Mouse (Mus musculus): Measurements from ENCODE around the gene Bmp2k.
A peak's percentile ranks its signal among the peaks of the same experiment; 100 is the strongest.
"Not testable (repeated sequence)": the region's sequence is repeated elsewhere in the genome, so short reads cannot be mapped to it uniquely, and the experiment has no call there.

Bmp2k gene

DNA sequence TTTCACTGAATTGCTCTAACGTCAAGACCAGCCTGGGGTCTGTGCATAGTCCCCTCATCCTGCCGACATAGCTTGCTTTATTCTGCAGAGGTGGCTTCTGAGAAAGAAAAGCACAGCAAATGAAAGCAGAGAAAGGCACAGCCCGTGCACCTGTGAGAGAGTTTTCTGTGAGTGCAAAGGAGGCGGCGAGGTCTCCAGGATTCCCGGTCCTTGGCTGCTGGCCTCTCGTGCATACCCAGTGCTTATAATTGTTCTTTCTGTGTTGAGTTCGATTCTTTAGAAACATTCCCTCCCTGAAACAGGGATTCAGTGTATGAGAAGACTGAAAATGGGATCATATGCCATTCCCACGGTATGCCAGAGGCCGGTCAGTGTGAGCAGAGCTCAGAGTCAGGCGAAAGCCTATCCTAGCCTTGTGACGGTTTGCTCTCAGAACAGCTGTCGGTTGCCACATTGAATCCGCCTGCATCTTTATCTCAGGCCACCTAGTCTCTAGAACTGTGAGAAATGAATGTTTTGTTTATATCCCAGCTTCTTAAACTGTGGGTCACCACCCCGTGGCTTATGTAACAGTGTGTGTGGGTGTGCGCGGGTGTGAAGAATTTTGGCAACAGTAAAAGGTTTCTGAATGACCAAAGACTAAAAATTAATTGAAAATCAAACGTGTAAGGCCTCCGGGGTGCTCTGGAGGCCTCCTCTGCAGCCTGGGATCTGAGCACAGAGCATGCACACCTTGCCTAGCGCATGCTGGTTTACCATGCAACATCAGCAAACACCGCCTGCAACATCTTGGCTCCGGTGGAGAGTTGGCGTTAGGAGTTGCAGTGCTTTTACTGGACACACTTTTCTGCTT lies 6.9 kb downstream of the Bmp2k start:
- no peak for DNase-seq

- DNase-seq: no peak
These were observed 8.4 kb downstream of the Bmp2k start for GRCm38 (mm10) chr5:97005891-97006290.

- no peak for DNase-seq
These were observed 9.4 kb downstream of the Bmp2k start for GRCm38 (mm10) chr5:97006929-97007328.

DNA sequence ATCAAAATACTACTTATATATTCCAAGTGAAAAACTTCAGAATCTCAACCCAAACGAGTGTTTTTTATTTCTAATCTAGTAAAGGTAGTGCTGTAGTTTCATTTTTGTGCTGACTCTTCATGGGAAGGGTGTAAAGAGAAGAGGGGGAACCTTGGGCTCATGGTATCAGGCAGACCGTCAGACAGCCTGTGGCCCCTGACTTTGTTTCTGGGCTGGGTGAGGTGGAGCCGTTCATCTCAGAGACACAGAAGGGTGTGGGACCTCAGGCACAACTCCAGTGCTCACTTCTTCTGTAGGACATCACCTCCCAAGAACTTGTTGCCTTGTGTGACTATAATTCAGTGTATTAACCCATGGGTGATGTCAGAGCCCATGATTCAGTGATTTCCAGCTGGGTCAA lies 10.0 kb downstream of the Bmp2k start:
- no peak for DNase-seq

GRCm38 (mm10) chr5:97009140-97009539 lies 11.7 kb downstream of the Bmp2k start:
- DNase-seq: not testable (repeated sequence)

DNA sequence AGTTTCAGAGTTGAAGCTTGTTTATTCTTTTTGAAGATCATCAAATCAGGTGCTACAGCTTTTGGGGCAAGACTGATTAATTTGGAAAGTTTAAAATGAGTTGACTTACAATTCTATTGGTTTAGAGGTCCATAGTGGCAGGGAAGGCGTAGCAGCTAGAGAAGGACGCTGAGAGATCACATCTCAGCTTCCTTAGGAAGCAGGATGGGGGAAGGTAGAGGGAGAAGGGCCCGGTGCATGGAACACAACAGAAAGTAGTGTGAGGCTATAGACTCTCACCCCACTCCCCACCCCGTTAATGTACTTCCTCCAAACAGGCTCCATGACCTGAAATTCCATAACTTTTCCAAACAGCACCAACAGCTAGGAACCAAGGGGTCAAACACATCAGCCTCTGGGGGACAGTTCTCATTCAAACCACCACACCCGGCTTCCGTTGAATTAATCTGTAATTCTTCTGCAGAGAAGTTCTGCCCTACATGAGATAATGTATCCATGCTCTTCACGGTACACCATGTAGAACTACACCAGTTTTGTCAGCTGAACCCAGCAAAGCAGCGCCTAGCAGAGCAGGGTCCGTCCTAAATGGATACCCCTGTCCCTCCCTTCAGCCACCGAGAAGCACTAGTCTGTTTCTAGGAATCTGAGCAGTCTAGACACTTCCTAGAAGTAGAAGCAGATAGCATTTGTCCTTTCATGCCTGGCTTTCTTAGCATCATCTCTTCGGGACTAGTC lies 12.3 kb downstream of the Bmp2k start:
- no peak for DNase-seq

GRCm38 (mm10) chr5:97015781-97016508 lies 18.5 kb downstream of the Bmp2k start:
- no peak for DNase-seq

GRCm38 (mm10) chr5:97016842-97017577 lies 19.5 kb downstream of the Bmp2k start:
- DNase-seq: no peak

GRCm38 (mm10) chr5:97022305-97023278 lies 25.1 kb downstream of the Bmp2k start:
- no peak for DNase-seq

GRCm38 (mm10) chr5:97024834-97025233 lies 27.3 kb downstream of the Bmp2k start:
- DNase-seq: no peak

DNA sequence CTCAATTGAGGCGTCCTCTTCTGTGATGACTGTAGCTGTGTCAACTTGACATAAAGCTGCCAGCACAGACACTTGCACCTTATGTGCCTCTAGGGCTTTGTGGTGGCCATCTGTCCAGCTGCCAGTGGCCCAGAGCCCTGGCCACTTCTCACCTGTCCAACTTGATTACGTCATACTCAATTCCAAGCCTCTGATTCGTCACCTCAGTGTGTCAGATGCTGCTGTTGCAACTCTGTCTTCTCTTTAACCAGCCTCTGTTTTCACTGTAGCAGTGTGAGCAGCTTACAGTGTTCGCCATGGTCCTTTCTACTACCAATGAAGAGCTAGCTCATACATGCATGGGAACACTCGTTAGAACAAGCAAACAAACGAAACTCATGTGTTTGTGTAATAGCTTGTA lies 28.2 kb downstream of the Bmp2k start:
- DNase-seq: no peak

DNA sequence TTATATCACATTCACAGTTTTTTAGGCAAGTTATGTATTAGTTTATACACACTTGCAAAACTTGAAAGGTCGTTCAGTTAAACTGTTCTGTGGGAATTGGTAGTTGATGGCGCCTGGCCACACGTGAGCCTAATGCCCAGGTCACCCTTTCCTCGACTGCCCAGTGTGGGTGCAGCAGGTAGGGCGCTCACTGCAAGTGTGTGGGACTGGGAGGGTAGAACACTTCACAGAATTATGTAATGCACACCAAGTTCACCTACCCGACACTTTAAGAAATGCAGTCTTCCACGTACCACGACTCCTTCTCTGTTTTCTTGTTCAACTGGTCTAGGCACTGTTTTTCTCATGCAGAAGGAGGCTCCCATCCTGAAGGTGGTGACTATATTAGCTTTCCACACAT lies 30.5 kb downstream of the Bmp2k start:
- DNase-seq: no peak

DNA sequence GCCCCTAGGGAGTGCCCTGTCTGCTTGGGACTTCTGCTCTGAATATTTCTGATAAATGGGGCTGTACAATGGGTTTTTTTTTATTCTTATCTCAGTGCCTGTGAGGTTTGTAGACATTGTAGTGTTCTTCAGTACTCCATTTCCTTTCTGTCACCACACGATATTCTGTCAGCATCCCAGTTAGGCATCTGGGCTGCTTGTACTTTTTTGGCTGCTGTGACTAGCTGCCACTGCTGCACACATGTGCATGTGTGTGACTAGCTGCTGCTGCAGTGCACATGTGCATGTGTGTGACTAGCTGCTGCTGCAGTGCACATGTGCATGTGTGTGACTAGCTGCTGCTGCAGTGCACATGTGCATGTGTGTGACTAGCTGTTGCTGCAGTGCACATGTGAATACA lies 31.4 kb downstream of the Bmp2k start:
- not testable (repeated sequence) for DNase-seq

- DNase-seq: no peak
These were observed 34.3 kb downstream of the Bmp2k start for GRCm38 (mm10) chr5:97031771-97032170.

DNA sequence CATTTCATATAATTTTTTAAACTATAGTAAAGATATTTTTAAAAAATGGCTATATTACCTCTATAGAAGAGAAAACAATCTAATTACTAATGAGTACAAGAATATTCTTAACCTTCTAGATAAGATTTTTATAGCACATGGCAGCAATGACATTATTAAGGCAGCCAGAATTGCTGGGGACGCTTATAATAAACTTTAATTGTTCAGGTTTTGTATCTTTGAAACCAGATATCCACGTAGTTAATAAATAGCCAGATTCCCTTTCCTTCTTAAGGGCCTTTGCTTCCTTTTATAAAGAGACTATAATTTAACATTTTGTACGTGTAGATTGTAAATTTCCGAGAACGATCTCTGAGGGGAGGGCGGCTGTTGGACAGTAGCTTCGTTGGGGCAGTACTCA lies 47.8 kb downstream of the Bmp2k start:
- DNase-seq: no peak

GRCm38 (mm10) chr5:97046680-97047079 lies 49.2 kb downstream of the Bmp2k start:
- no peak for DNase-seq

- no peak for DNase-seq
These were observed 51.4 kb downstream of the Bmp2k start for GRCm38 (mm10) chr5:97048905-97049304.

DNA sequence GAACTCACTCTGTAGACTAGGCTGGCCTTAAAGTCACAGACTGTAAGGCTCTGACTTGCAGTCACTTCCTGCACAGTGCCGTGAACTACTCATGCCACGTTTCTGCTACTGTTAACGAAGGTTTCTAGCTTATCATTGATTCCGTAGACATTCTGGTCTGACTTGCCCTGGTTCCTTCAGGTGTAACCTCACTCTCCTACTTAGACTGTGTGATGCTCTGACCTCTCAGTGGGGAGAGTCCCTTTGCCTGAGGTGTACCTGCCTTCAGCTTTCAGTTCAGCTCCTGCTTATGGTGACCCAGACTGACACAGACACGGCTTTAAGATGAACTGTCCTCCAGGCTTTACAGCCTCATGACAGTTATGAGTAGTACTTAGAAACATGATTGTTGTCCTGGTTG lies 56.7 kb downstream of the Bmp2k start:
- DNase-seq: no peak

GRCm38 (mm10) chr5:97054801-97055200 lies 57.3 kb downstream of the Bmp2k start:
- DNase-seq: no peak

DNA sequence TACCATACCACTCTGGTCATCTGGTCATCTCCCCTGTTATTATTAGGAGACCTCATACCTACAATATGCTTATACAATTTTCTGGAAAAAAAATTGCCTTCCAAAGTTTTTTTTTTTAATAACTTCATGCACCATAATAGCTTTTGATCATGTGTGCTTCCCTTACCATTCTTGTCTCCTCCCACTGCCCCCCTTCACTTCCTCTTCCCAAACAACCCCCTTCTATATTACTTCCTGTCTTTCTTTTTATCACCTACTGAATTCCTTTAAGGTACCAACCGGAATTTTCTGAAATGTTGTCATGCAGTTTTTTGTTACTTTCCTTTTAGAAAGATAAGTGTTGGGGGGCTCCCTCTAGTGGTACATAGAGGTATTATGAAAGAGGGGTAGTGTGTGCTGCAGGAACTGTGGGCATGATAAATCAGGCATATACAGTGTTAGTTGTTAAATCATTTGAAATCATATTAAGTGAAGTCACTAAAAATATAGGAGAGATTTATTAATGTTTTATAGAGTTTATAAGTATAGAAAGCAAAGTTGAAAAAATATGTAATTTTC lies 58.1 kb downstream of the Bmp2k start:
- peak in 1 of 2 experiments; percentile 35 for DNase-seq

- no peak for DNase-seq
These were observed 58.9 kb downstream of the Bmp2k start for GRCm38 (mm10) chr5:97056359-97056758.
